Mouse (Mus musculus) macrophage (primary cell): Measurements from ENCODE around the gene Pbx1. TPM values are rescaled to one million over a fixed set of nuclear protein-coding genes. Genes with fewer than 3 reads are reported as not detected.

Experiments used
- H3K27ac ChIP-seq: fragments of 350-480 bp; formaldehyde crosslinking; 2 replicates; pipeline ENCODE4 v1.9.0; 2021
- H3K36me3 ChIP-seq: fragments of 350-480 bp; formaldehyde crosslinking; 2 replicates; pipeline ENCODE4 v1.9.0; 2021; ENCODE audit errors: inconsistent target
- H3K4me3 ChIP-seq: fragments of 350-480 bp; formaldehyde crosslinking; 2 replicates; pipeline ENCODE4 v1.9.0; 2021; ENCODE audit errors: inconsistent target
- H3K79me2 ChIP-seq: fragments of 350-480 bp; formaldehyde crosslinking; 2 replicates; pipeline ENCODE4 v1.9.0; 2021; ENCODE audit errors: inconsistent target
- WGBS: methylation state at CpG from one replicate; pipeline ENCODE4 v1.1.7; 2026; ENCODE audit warnings: inconsistent platforms; ENCODE audit not compliant: missing documents; 5-methylcytosine and 5-hydroxymethylcytosine counted together
- polyA plus RNA-seq: library from polyadenylated mRNA; stranded (reverse); fragments of 250-400 nt; gene quantifications from 3 replicates; pipeline ENCODE4 v1.2.4, GENCODE M21; 2018; ENCODE audit warnings: inconsistent platforms

The Pbx1 gene
- polyA plus RNA-seq, 1 experiment from 2014 or later, result 1.5 TPM

GRCm38 (mm10) chr1:168283421-168283820 is 148.6 kb downstream of the Pbx1 start:
- 91% methylated on average over 2 of the region's 2 CpGs for WGBS

GRCm38 (mm10) chr1:168275678-168276077 is 156.4 kb downstream of the Pbx1 start:
- Histone ChIP-seq H3K36me3 (no peaks in the 10 kb centered on the region), H3K27ac (no peak overlapping the region), H3K4me3 (no peak overlapping the region), H3K79me2 (no peaks in the 10 kb centered on the region)
- 94% methylated on average over 5 of the region's 5 CpGs for WGBS

More at GRCm38 (mm10) chr1:168283421-168283820, 148.6 kb downstream of the Pbx1 start:
- no peak overlapping the region for H3K4me3 ChIP-seq
- H3K36me3 ChIP-seq, result no peaks in the 10 kb centered on the region
- H3K79me2 ChIP-seq, result no peaks in the 10 kb centered on the region
- no peak overlapping the region for H3K27ac ChIP-seq

DNA sequence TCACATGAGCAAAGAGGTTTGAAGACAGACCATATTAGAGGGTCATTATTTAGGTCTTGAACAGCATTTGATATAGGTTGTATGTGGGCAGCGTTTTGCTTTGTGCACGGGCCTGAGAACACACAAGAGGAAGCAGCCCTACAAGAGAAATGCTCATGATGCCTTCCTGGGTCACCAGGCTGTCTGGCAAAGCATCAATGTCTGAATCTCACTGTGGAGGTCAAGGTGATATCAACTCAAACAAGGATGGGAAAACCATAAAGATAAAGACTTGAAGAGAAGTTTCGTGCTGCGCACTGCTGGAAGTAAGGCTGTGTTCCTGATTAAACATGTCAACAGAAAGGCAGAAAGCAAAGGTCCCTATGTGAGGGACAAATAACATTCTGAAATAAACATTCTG is 157.8 kb downstream of the Pbx1 start:
- Histone ChIP-seq H3K36me3 (no peaks in the 10 kb centered on the region), H3K79me2 (no peaks in the 10 kb centered on the region), H3K27ac (no peak overlapping the region), H3K4me3 (no peak overlapping the region)
- WGBS, result 87% methylated on average over 4 of the region's 4 CpGs

DNA sequence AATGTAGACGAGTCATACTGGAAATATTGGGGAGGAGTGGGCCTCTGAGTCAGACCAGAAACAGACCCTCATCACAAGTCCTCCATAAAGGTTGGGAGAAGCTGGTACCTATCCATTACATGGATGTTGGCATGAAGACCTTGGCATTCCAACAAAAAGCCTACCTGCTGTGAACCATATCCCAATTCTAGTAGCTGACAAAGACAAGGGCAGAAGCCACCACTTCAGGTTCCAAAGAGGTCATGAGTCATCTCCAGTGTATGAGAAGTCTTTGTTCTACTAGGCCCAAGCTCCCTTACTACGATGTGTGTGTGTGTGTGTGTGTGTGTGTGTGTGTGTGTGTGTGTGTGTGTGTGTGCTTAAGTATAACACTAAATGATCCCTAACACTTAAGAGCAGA is 160.0 kb downstream of the Pbx1 start:
- Histone ChIP-seq H3K27ac (no peak overlapping the region), H3K36me3 (no peaks in the 10 kb centered on the region), H3K79me2 (no peaks in the 10 kb centered on the region), H3K4me3 (no peak overlapping the region)
- WGBS, result 86% methylated on average over 2 of the region's 2 CpGs

- WGBS, result 61% methylated on average over 4 of the region's 4 CpGs
- no peaks in the 10 kb centered on the region for H3K79me2 ChIP-seq
- H3K4me3 ChIP-seq, result no peak overlapping the region
- no peaks in the 10 kb centered on the region for H3K36me3 ChIP-seq
- no peak overlapping the region for H3K27ac ChIP-seq
Measured at GRCm38 (mm10) chr1:168271207-168271606, 160.9 kb downstream of the Pbx1 start.

- no peaks in the 10 kb centered on the region for H3K36me3 ChIP-seq
- WGBS, result 88% methylated on average over 12 of the region's 12 CpGs
- H3K4me3 ChIP-seq, result no peak overlapping the region
- no peak overlapping the region for H3K27ac ChIP-seq
- no peaks in the 10 kb centered on the region for H3K79me2 ChIP-seq
Measured at GRCm38 (mm10) chr1:168268751-168269623, 163.1 kb downstream of the Pbx1 start.

DNA sequence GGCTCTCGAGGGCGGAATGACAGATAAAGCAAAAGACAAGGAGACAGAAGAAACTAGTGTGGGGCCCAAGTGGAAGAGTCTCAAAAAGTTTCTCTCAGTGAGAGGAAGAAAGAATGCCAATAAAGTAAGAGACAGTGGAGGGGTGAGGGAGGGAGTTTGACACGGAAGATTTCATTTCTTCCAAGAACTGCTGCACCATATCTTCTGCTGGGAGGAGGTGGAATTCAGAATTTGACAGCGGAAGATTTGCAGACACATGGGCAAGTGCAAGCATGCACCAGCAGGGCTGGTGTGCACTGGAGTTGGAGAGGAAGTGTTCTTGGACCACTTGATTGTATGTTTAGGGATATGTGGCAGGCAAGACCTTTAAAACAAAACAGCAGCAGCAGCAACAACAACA is 163.8 kb downstream of the Pbx1 start:
- 91% methylated on average over 4 of the region's 4 CpGs for WGBS

DNA sequence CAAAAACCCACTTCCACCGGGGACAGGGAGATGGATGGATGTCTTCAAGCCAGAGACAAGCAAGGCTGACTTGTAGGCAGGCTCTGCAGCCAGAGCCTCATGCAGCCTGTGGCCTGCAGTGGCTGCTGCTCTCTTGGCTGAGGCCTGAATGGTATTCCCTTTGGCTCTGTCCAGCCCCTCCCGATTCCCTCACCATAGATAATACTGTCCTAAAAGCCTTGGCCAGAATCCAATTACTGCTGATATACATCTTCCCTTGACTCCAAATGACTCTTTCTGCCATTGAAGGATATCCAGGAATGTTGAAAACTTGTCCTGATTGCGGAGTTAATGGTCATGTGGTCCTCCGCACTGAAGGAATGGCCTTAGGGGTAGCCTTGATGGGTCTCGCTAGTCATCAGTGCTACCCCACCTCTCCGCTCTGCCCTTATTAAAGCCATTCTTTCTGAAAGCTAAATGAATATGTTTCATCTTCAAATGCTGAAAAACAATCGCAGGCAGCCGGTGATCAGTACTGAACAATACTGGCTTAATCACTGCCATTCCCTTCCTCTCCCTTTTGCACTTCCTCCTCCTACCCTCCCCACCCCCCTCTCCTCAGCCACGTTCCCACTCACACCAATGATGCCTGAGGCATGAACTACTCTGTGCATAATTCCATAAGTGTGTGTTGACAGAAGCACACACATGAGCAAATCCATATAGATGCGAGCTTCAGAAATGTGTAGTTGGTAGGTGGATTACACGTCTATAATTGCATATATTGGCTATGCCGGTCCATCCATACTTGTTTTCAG is 166.3 kb downstream of the Pbx1 start:
- no peaks in the 10 kb centered on the region for H3K36me3 ChIP-seq
- H3K4me3 ChIP-seq, result no peak overlapping the region
- H3K27ac ChIP-seq, result no peak overlapping the region
- WGBS, result 89% methylated on average over 12 of the region's 12 CpGs
- H3K79me2 ChIP-seq, result no peaks in the 10 kb centered on the region

More for the DNA sequence above, 163.8 kb downstream of the Pbx1 start:
- no peaks in the 10 kb centered on the region for H3K36me3 ChIP-seq
- no peaks in the 10 kb centered on the region for H3K79me2 ChIP-seq
- no peak overlapping the region for H3K27ac ChIP-seq
- no peak overlapping the region for H3K4me3 ChIP-seq

DNA sequence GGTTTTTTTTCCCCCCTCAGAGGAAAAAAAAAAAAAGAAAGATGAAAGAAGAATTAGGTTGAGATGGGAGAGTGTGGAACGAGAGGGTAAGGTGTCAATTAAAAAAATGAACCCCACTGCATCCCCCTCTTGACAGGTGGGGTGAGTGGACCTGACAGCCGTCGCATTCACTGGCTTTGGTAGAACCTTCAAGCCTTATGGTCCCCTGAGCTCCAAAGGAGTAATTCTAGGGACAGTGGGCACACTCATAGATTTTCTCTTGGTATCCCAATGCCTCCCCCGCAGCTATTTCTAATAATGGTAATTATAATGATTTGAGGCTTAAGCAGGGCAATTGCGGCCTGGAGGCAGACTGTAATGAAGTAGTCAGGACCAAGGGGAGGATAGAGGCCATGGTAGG is 167.0 kb downstream of the Pbx1 start:
- 96% methylated on average over 5 of the region's 5 CpGs for WGBS
- H3K4me3 ChIP-seq, result no peak overlapping the region
- H3K27ac ChIP-seq, result no peak overlapping the region
- H3K79me2 ChIP-seq, result no peaks in the 10 kb centered on the region
- H3K36me3 ChIP-seq, result no peaks in the 10 kb centered on the region

DNA sequence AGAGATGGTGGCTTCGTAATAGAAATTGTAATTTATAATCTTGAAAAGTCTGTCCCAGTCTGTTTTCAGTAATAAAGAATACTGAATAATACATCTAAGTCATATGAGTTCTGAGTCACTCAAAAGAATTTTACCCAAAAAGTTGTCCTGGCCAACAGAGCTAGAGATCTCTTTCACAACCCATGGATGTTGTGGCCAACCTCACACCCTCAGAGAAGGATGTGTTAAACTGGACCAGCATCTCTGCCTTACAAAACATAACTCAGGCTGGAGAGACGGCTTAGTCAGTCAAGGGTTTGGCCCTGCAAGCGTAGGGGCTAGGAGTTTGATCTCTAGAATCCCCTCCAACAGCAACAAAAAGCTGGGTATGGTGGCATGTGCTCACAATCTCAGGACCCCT is 171.7 kb downstream of the Pbx1 start:
- 100% methylated on average over 3 of the region's 3 CpGs for WGBS
- no peak overlapping the region for H3K27ac ChIP-seq
- H3K79me2 ChIP-seq, result no peaks in the 10 kb centered on the region
- no peak overlapping the region for H3K4me3 ChIP-seq
- no peaks in the 10 kb centered on the region for H3K36me3 ChIP-seq

- no peaks in the 10 kb centered on the region for H3K79me2 ChIP-seq
- no peak overlapping the region for H3K4me3 ChIP-seq
- H3K27ac ChIP-seq, result no peak overlapping the region
- WGBS, result 93% methylated on average over 7 of the region's 7 CpGs
- H3K36me3 ChIP-seq, result no peaks in the 10 kb centered on the region
Measured at GRCm38 (mm10) chr1:168258856-168259255, 173.2 kb downstream of the Pbx1 start.

DNA sequence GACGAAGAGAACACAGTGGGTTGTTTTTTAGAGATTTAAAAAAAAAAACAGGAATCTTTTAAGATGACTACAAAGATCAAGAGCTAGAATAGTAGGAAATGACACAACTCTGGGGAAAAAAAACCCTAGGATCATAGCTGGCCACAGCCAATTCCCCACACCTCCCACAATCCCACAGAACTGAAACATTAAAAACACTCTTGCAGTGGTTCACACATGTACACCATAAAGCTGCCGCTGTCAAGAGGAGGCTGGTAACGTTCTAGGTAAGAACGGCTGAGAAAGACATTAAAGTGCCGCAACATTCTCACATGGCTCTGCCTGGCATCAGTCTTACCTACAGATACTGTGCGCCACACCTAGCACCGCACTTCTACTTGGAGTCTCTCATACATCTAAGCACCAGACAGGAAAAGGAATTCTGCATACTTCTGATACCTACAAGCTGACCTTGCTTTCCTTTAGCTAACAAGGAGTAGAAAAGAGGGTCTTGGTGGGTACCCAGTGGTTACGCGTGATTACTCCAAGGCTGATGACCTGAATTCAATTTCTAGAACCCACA is 176.6 kb downstream of the Pbx1 start:
- H3K36me3 ChIP-seq, result no peaks in the 10 kb centered on the region
- WGBS, result 89% methylated on average over 9 of the region's 9 CpGs
- no peak overlapping the region for H3K27ac ChIP-seq
- no peaks in the 10 kb centered on the region for H3K79me2 ChIP-seq
- H3K4me3 ChIP-seq, result no peak overlapping the region

- H3K79me2 ChIP-seq, result no peaks in the 10 kb centered on the region
- 91% methylated on average over 10 of the region's 10 CpGs for WGBS
- no peak overlapping the region for H3K27ac ChIP-seq
- H3K4me3 ChIP-seq, result no peak overlapping the region
- no peaks in the 10 kb centered on the region for H3K36me3 ChIP-seq
Measured at GRCm38 (mm10) chr1:168246968-168247724, 184.9 kb downstream of the Pbx1 start.

DNA sequence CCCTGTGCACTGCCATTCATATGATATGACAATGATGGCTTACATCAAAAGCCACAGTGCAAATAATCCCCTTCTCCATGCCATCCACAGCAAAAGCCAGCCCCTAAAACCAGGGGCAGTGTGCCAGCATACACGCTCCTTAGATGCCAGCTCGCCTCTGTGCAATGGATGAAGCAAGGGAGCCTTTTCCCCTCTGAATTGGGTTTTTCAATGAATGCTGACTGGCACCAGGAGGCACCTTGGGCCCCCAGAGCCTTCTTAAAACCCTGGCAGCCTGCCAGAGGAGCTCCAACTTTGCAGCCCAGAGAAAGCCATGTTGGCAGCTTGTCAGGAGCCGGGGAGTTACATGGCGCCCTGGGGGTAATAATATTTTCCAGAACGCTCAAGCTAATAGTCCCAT is 186.5 kb downstream of the Pbx1 start:
- H3K36me3 ChIP-seq, result no peaks in the 10 kb centered on the region
- 98% methylated on average over 5 of the region's 5 CpGs for WGBS
- H3K27ac ChIP-seq, result no peak overlapping the region
- no peak overlapping the region for H3K4me3 ChIP-seq
- H3K79me2 ChIP-seq, result no peaks in the 10 kb centered on the region
